Mouse (Mus musculus) heart, embryonic 14.5 days (tissue): ENCODE results near the gene Vmp1. TPM values are rescaled to one million over a fixed set of nuclear protein-coding genes. Genes with fewer than 3 reads are reported as not detected.

ENCODE experiments used
- ATAC-seq: fragments of 200-750 bp; cut with Nextera tagmentation; 2 replicates; pipeline ENCODE4 v1.8.0; 2017; ENCODE audit warnings: low read depth, moderate TSS enrichment; ENCODE audit not compliant: insufficient number of reproducible peaks, insufficient read depth, low FRiP score
- H3K27ac ChIP-seq, 2 experiments: fragments of 200-500 bp in 1 of 2; fragments of 300-500 bp in 1 of 2; sonication (generic) in 1 of 2; replicated peaks in 1 of 2; 2 replicates each; pipeline ENCODE4 v1.5.1; 2012 to 2014; ENCODE audit warnings: low read depth in 2 of 2, low read length in 2 of 2, control low read depth in 1 of 2, mild to moderate bottlenecking in 1 of 2, mixed read lengths in 1 of 2; ENCODE audit not compliant: control insufficient read depth in 1 of 2, insufficient read depth in 1 of 2
- H3K27me3 ChIP-seq: fragments of 300-500 bp; sonication (generic); 2 replicates; pipeline ENCODE4 v1.6.1; 2014; ENCODE audit warnings: mild to moderate bottlenecking, low read length, control low read depth; ENCODE audit not compliant: control insufficient read depth, insufficient read depth
- H3K36me3 ChIP-seq: fragments of 300-500 bp; sonication (generic); 2 replicates; pipeline ENCODE4 v1.6.1; 2014; ENCODE audit warnings: mild to moderate bottlenecking, control low read depth, low read length, mixed read lengths; ENCODE audit not compliant: control insufficient read depth, insufficient read depth
- H3K4me1 ChIP-seq, 2 experiments: fragments of 200-500 bp in 1 of 2; fragments of 300-500 bp in 1 of 2; sonication (generic) in 1 of 2; 2 replicates each; pipeline ENCODE4 v1.6.1; 2012 to 2014; ENCODE audit warnings: low read length in 2 of 2, control low read depth in 1 of 2, mixed read lengths in 1 of 2; ENCODE audit not compliant: control insufficient read depth in 2 of 2, insufficient read depth in 2 of 2
- H3K4me2 ChIP-seq: fragments of 300-500 bp; sonication (generic); 2 replicates; pipeline ENCODE4 v1.6.1; 2014; ENCODE audit warnings: mild to moderate bottlenecking, low read length
- H3K4me3 ChIP-seq, 2 experiments: fragments of 200-500 bp in 1 of 2; fragments of 300-500 bp in 1 of 2; sonication (generic) in 1 of 2; 2 replicates each; pipeline ENCODE4 v1.5.1; 2012 to 2014; ENCODE audit warnings: low read length in 2 of 2, mild to moderate bottlenecking in 2 of 2, control low read depth in 1 of 2, low read depth in 1 of 2, moderate library complexity in 1 of 2; ENCODE audit not compliant: control insufficient read depth in 1 of 2, insufficient read depth in 1 of 2
- H3K9ac ChIP-seq: fragments of 300-500 bp; sonication (generic); 2 replicates; pipeline ENCODE4 v1.6.1; 2014; ENCODE audit warnings: mild to moderate bottlenecking, low read length
- H3K9me3 ChIP-seq: fragments of 300-500 bp; sonication (generic); 2 replicates; pipeline ENCODE4 v1.6.1; 2016; ENCODE audit warnings: low read length, control low read depth; ENCODE audit not compliant: control insufficient read depth
- WGBS: fragments of 180-500 bp; shearing (Covaris S2); extraction: QIAGEN DNeasy Blood & Tissue Kit; methylation state at CpG from one replicate; pipeline ENCODE4 v1.1.7; 2014; 5-methylcytosine and 5-hydroxymethylcytosine counted together
- polyA plus RNA-seq: library from polyadenylated mRNA; unstranded; fragments of >200 nt; fragmentation: Nextera tagmentation; extraction: Ambion mirVana; gene quantifications from 2 replicates; pipeline ENCODE4 v1.2.1, GENCODE M21; 2014

The Vmp1 gene
- polyA plus RNA-seq, 1 experiment from 2014 or later, result 101 TPM

GRCm38 (mm10) chr11:86553525-86553924, 130.1 kb downstream of the Vmp1 start:
- no peak for ATAC-seq
- Histone ChIP-seq H3K9me3 (no peaks in the 10 kb centered on the region), H3K4me2 (no peak overlapping the region), H3K9ac (no peak overlapping the region), H3K4me1 (no peaks in the 10 kb centered on the region), H3K36me3 (peaks cover 49% of the 10 kb centered on the region), H3K27ac (no peak overlapping the region), H3K4me3 (no peak overlapping the region), H3K27me3 (no peaks in the 10 kb centered on the region)
- WGBS, result 90% methylated on average over 6 of the region's 6 CpGs

DNA sequence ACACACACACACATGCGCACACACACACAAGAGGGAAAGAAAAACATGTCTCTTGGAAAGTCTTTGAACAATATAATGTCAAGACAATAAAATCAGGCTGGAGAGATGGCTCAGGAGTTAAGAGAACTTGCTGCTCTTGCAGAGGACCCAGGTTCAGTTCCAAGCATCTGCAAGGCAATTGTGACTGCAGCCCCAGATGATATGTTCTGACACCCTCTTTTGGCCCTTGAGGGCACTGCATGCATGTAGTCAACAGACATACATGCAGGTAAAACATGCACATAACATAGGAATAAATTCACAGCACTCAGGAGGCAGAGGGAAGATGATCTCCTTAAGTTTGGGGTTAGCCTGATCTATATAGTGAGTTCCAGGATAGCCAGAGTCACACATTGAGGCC, 136.2 kb downstream of the Vmp1 start:
- H3K27me3 ChIP-seq, result no peaks in the 10 kb centered on the region
- no peaks in the 10 kb centered on the region for H3K9me3 ChIP-seq
- H3K4me1 ChIP-seq, result peaks cover 4 to 15% of the 10 kb centered on the region in 2 experiments
- H3K4me2 ChIP-seq, result no peak overlapping the region
- H3K27ac ChIP-seq, result no peak overlapping the region
- H3K4me3 ChIP-seq, result no peak overlapping the region
- ATAC-seq, result no peak
- WGBS, result 92% methylated on average over 1 of the region's 1 CpGs
- no peak overlapping the region for H3K9ac ChIP-seq
- H3K36me3 ChIP-seq, result peaks cover 12% of the 10 kb centered on the region

- no peak for ATAC-seq
- Histone ChIP-seq H3K4me3 (peak overlapping the region; percentile 75 to 83), H3K4me1 (peaks cover 4 to 18% of the 10 kb centered on the region in 2 experiments), H3K9me3 (no peaks in the 10 kb centered on the region), H3K27ac (peak overlapping the region; percentile 85 to 91; a peak in 3 of 4 replicates), H3K4me2 (peak overlapping the region; percentile 81), H3K9ac (peak overlapping the region; percentile 77), H3K27me3 (no peaks in the 10 kb centered on the region), H3K36me3 (peaks cover 12% of the 10 kb centered on the region)
- 76% methylated on average over 8 of the region's 8 CpGs for WGBS
Measured at GRCm38 (mm10) chr11:86545556-86545955, 138.1 kb downstream of the Vmp1 start.

GRCm38 (mm10) chr11:86544639-86545299, 138.9 kb downstream of the Vmp1 start, which contains the start of the genes Rps6kb1 and Tubd1:
Gene Rps6kb1 (minus strand): TSS chr11:86544805.
Gene Tubd1 (plus strand): TSS chr11:86544991.
- Histone ChIP-seq H3K9me3 (no peaks in the 10 kb centered on the region), H3K9ac (peak within 1 kb of the TSS; percentile 91), H3K36me3 (peaks cover 9% of the 10 kb centered on the region; the same call in 1 of the 2 replicates), H3K27ac (peak within 1 kb of the TSS; percentile 85 to 91), H3K4me2 (peak within 1 kb of the TSS; percentile 81), H3K27me3 (no peaks in the 10 kb centered on the region), H3K4me3 (peak within 1 kb of the TSS; percentile 79 to 83), H3K4me1 (peaks cover 4 to 18% of the 10 kb centered on the region in 2 experiments)
- under 1% methylated on average over 43 of the region's 43 CpGs for WGBS
- peak; percentile 96 for ATAC-seq

GRCm38 (mm10) chr11:86543960-86544638, 139.5 kb downstream of the Vmp1 start:
- Histone ChIP-seq H3K36me3 (peaks cover 3% of the 10 kb centered on the region; the same call in 1 of the 2 replicates), H3K9me3 (no peaks in the 10 kb centered on the region), H3K9ac (peak overlapping the region; percentile 91), H3K27me3 (no peaks in the 10 kb centered on the region), H3K4me2 (peak overlapping the region; percentile 70), H3K4me1 (peaks cover 4 to 18% of the 10 kb centered on the region in 2 experiments), H3K27ac (peak overlapping the region; percentile 84 to 85), H3K4me3 (peak overlapping the region; percentile 79 to 83)
- peak; percentile 52 for ATAC-seq
- WGBS, result 1% methylated on average over 50 of the region's 50 CpGs

GRCm38 (mm10) chr11:86542851-86543250, 140.8 kb downstream of the Vmp1 start:
- Histone ChIP-seq H3K4me3 (peak overlapping the region in 1 of 2 experiments; percentile 83; a peak in 2 of 4 replicates), H3K9me3 (no peaks in the 10 kb centered on the region), H3K36me3 (0 out of 2 replicates have a peak, but pooled peaks cover 3% of the 10 kb centered on the region), H3K9ac (peak overlapping the region; percentile 91), H3K27me3 (no peaks in the 10 kb centered on the region), H3K4me2 (peak overlapping the region; percentile 70), H3K27ac (peak overlapping the region in 1 of 2 experiments; percentile 47; a peak in 2 of 4 replicates), H3K4me1 (peaks cover 4 to 18% of the 10 kb centered on the region in 2 experiments)
- ATAC-seq, result no peak
- 70% methylated on average over 1 of the region's 1 CpGs for WGBS

DNA sequence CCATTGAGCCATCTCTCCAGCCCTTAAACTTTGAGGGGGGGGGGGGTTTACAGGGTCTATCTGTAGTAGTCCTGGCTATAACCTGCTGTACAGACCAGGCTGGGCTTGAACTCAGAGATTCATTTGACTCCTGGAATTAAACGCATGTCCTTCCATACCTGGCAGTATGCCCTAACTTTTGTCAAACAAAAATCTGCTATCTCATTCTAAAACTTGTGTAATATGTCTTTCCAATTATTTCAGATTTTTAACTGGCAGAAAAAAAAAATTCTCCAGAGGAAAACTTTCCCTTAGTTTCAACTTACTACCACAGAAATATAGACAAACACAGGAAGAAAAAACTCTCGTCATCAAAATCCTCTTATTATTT, 143.2 kb downstream of the Vmp1 start:
- H3K27ac ChIP-seq, result no peak overlapping the region
- H3K4me1 ChIP-seq, result peaks cover 2 to 13% of the 10 kb centered on the region in 2 experiments; a peak in 3 of 4 replicates
- H3K27me3 ChIP-seq, result no peaks in the 10 kb centered on the region
- no peak overlapping the region for H3K4me3 ChIP-seq
- no peak overlapping the region for H3K4me2 ChIP-seq
- no peak overlapping the region for H3K9ac ChIP-seq
- WGBS, result 74% methylated on average over 2 of the region's 2 CpGs
- no peak for ATAC-seq
- H3K9me3 ChIP-seq, result no peaks in the 10 kb centered on the region
- 0 out of 2 replicates have a peak, but pooled peaks cover 3% of the 10 kb centered on the region for H3K36me3 ChIP-seq
